Mouse (Mus musculus): Measurements from ENCODE around the gene Hsd3b7. TPM values are rescaled to one million over a fixed set of nuclear protein-coding genes. Genes with fewer than 3 reads are reported as not detected.
A peak's percentile ranks its signal among the peaks of the same experiment; 100 is the strongest.

Hsd3b7 gene
- total RNA-seq (2021): 10 to 100 TPM; 13.0 to 13.3 TPM
- long read RNA-seq, experiment 1, transcript Hsd3b7-201 (7 exons, 1,828 nt): major isoform, 11 of 18 reads
- long read RNA-seq, experiment 1, partial matches to known transcripts: 1 of 18 reads
- long read RNA-seq, experiment 1, other reads (novel, unspliced or antisense): 4 of 18 reads
- long read RNA-seq, experiment 2, transcript Hsd3b7-201 (7 exons, 1,828 nt): major isoform, 8 of 17 reads
- long read RNA-seq, experiment 2, partial matches to known transcripts: 2 of 17 reads
- long read RNA-seq, experiment 2, other reads (novel, unspliced or antisense): 6 of 17 reads

GRCm38 (mm10) chr7:127800435-127801009 is at the start of gene Hsd3b7:
Gene Hsd3b7 (plus strand): TSS chr7:127800604.
- DNase-seq (ENCODE audit: low spot score in 2 of 2): peak; percentile 93 to 95

- DNase-seq (ENCODE audit: low spot score in 2 of 2): no peak
Observed at GRCm38 (mm10) chr7:127751619-127752018, 48.8 kb upstream of the Hsd3b7 start.

- no peak for DNase-seq (ENCODE audit: low spot score in 2 of 2)
Observed at GRCm38 (mm10) chr7:127752069-127752468, 48.3 kb upstream of the Hsd3b7 start.

- no peak for DNase-seq (ENCODE audit: low spot score in 2 of 2)
Observed at GRCm38 (mm10) chr7:127753158-127753557, 47.2 kb upstream of the Hsd3b7 start.

GRCm38 (mm10) chr7:127753741-127754140 is 46.7 kb upstream of the Hsd3b7 start:
- no peak for DNase-seq (ENCODE audit: low spot score in 2 of 2)

DNA sequence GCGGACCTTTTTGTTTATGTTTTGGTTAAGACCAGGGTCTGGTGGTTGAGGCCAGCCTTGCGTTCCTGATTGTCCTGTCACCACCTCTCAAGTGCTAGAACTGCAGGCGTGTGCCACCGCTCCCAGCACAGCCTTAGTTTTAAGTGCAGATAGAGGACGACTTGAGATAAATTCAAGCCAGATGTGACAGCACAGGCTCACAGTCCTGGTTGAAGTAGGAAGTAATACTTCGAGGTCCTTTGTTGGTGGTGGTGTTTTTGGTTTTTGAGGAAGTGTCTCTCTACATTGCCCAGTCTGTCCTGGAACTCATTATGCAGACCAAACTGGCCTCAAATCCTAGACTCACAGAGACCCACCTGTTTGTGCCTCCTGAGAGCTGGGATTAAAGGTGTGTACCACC is 40.7 kb upstream of the Hsd3b7 start:
- no peak for DNase-seq (ENCODE audit: low spot score in 2 of 2)

GRCm38 (mm10) chr7:127760478-127760877 is 39.9 kb upstream of the Hsd3b7 start:
- DNase-seq (ENCODE audit: low spot score in 2 of 2): no peak

- peak in 1 of 2 experiments; percentile 73 for DNase-seq (ENCODE audit: low spot score in 2 of 2)
Observed at GRCm38 (mm10) chr7:127761026-127761425, 39.4 kb upstream of the Hsd3b7 start.

DNA sequence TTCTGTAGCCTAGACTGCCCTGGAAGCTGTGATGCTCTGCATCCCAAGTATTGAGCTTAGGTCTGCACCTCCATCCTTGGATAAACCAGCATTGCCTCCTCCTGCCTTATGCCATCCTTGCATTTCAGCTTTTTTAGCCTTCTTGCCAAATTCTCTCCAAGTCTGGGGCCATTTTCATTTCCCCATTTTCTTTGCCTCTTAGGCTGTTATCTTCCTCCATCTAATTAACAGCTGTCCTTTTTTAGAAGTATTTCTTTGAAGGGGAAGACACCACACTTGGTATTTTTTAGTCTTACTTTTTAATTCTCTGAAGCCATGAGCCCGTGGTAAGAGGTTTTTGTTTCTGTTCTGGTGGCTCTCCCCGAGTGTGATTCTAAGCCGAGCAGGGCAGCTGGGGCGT is 36.8 kb upstream of the Hsd3b7 start:
- no peak for DNase-seq (ENCODE audit: low spot score in 2 of 2)

GRCm38 (mm10) chr7:127765756-127766155 is 34.6 kb upstream of the Hsd3b7 start:
- no peak for DNase-seq (ENCODE audit: low spot score in 2 of 2)

DNA sequence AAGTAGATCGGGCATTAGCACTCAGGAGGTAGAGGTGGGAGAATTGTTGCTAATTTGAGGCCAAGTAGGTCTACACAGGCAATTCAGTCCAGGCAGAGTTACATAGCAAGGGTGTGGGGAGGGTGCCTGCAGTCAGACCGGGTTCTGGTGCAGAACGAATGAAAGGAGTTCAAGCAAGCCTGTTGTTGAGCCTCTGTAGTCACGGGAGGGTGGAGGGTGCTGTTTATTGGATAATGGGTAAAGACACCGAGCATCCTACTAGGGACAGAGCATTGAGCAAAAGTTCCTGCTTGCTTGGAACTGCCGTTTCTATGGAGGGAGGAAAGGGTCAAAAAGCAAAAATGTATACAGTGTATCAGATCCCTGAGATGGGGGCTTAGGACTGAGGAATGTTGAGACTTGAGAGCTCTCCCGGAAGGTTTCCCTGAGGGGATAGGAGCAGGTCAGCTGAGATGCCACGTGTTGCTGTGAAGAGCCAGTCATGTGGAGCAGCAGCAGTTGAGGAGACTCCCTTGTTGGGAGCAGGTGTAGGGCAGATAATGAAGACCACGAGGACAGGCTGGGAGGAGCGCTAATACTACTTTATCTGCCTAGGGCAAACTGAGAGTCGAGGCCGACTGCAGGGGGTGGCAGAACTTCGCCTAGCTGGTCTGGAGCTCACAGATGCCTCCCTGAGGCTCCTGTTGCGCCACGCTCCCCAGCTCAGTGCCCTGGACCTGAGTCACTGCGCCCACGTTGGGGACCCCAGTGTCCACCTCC is 33.4 kb upstream of the Hsd3b7 start:
- no peak for DNase-seq (ENCODE audit: low spot score in 2 of 2)

DNA sequence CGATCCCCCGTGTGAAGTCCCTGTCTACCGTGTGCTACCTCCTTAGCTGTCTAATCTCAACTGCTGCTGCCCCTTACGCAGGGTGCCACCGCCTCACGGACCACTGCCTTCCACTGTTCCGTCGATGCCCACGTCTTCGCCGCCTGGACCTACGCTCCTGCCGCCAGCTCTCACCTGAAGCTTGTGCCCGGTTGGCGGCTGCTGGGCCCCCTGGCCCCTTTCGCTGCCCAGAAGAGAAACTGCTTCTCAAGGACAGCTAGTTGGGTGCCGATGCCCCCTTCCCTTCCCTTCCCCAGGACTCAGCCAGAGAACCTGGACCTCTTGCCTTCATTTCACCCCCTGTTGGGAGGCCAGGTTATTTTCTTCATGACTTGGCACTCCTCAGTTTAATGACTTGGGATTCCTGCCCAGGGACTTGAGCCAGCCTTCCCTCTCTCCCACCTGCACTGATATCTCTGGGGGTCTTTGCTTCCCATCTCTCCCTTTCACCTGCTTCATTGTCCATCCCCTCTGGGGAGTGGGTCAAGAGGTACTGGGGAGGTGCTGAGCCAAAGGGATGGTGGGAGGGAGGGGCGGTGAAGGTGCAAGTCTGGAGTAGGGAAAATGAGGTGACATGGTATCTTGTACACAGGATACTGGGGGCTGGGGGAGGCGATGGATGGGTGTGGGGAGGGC is 32.6 kb upstream of the Hsd3b7 start:
- no peak for DNase-seq (ENCODE audit: low spot score in 2 of 2)

- DNase-seq (ENCODE audit: low spot score in 2 of 2): no peak
Observed at GRCm38 (mm10) chr7:127768346-127768996, 31.9 kb upstream of the Hsd3b7 start.

- DNase-seq (ENCODE audit: low spot score in 2 of 2): peak; percentile 78 to 90
Observed at GRCm38 (mm10) chr7:127768997-127769593, 31.3 kb upstream of the Hsd3b7 start.

- DNase-seq (ENCODE audit: low spot score in 2 of 2): peak; percentile 71 to 88
Observed at GRCm38 (mm10) chr7:127769651-127770038, 30.8 kb upstream of the Hsd3b7 start, which contains the start of gene Orai3. Gene Orai3 (plus strand): TSS chr7:127769815.

GRCm38 (mm10) chr7:127770039-127770905 is 30.1 kb upstream of the Hsd3b7 start:
- no peak for DNase-seq (ENCODE audit: low spot score in 2 of 2)

DNA sequence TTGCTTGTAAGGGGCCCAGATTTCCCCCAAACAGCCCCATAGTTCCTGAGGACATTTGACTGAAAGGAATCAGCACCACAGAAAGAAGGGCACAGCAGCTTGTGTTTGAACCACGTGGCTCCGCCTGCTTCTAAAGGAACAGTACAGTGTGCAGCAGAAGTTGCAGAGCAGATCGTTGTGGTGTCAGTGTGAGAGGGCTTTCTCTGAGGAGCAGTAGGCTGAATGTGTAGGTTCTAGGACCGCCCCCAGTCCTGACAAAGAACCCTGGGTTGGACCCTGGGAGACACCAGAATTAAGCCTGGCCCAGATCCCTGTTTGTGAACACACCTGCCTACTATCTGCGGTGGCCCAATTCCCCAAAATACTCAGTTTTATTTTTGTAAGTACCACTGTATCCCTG is 29.1 kb upstream of the Hsd3b7 start:
- no peak for DNase-seq (ENCODE audit: low spot score in 2 of 2)

DNA sequence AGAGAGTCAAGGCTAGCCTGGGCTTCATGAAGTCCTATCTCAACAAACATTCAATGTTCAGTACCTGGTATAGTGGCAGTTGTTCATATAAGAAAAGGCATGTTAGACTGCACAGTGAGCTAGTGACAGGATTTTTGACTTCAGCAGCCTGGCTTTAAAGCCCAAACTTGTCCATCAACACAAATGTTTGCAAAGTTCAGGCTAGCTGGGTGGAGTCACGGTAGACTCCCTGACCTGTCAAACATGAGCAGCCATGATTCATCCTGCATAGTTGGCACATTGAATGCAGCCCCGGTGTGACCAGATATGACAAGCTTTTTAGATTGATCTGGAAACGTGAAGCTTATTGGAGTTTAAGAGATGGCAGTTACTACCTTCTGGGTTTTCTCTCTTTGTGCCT is 28.3 kb upstream of the Hsd3b7 start:
- no peak for DNase-seq (ENCODE audit: low spot score in 2 of 2)

- no peak for DNase-seq (ENCODE audit: low spot score in 2 of 2)
Observed at GRCm38 (mm10) chr7:127772557-127772956, 27.8 kb upstream of the Hsd3b7 start.

Data from gastrocnemius, postnatal 4 days (tissue).